Mouse (Mus musculus) kidney, adult 2 months (tissue): ENCODE results near the gene Gmnn. TPM values are rescaled to one million over a fixed set of nuclear protein-coding genes. Genes with fewer than 3 reads are reported as not detected.

Experiments used
- DNase-seq: peaks from one replicate; pipeline ENCODE4 v3.0.0; 2021
- H3K27ac ChIP-seq: fragments of 200-500 bp; 2 replicates; pipeline ENCODE4 v1.5.1; 2012; ENCODE audit warnings: low read depth, low read length, control low read depth, inconsistent platforms; ENCODE audit not compliant: insufficient read depth
- H3K27me3 ChIP-seq: fragments of 200-500 bp; replicated peaks from 2 replicates; pipeline ENCODE4 v1.6.1; 2012; ENCODE audit warnings: mild to moderate bottlenecking, moderate library complexity, low read length, inconsistent platforms; ENCODE audit not compliant: control insufficient read depth, insufficient read depth
- H3K36me3 ChIP-seq: fragments of 200-500 bp; 2 replicates; pipeline ENCODE4 v1.6.1; 2012; ENCODE audit warnings: mild to moderate bottlenecking, moderate library complexity, low read length, inconsistent platforms; ENCODE audit not compliant: control insufficient read depth, insufficient read depth
- H3K4me1 ChIP-seq: fragments of 200-500 bp; 2 replicates; pipeline ENCODE4 v1.6.1; 2011; ENCODE audit warnings: low read length; ENCODE audit not compliant: control insufficient read depth, insufficient read depth
- H3K4me3 ChIP-seq: fragments of 200-500 bp; 2 replicates; pipeline ENCODE4 v1.5.1; 2011; ENCODE audit warnings: mild to moderate bottlenecking, low read depth, low read length, control low read depth; ENCODE audit not compliant: insufficient read depth
- CTCF ChIP-seq: fragments of 200-500 bp; conservative IDR thresholded peaks from 2 replicates; pipeline ENCODE4 v1.5.1; 2011; ENCODE audit warnings: low read depth, mild to moderate bottlenecking, control low read depth, low read length, moderate library complexity, mixed read lengths; ENCODE audit not compliant: insufficient read depth, insufficient read length
- POLR2A ChIP-seq: fragments of 200-500 bp; IDR thresholded peaks from one replicate; pipeline ENCODE4 v1.6.1; 2011; ENCODE audit warnings: low read depth, low read length, control low read depth
- WGBS: fragments of 180-500 bp; shearing (Covaris S2); methylation state at CpG from one replicate; pipeline ENCODE4 v1.1.7; 2018; 5-methylcytosine and 5-hydroxymethylcytosine counted together
- polyA plus RNA-seq: library from polyadenylated mRNA; depleted of rRNA; stranded (reverse); fragments of >200 nt; gene quantifications from 2 replicates; pipeline ENCODE4 v1.2.3, GENCODE M21; 2012; rRNA removed

Gene Gmnn
- polyA plus RNA-seq, result 4.1 and 7.1 TPM in 2 replicates

- TF ChIP-seq POLR2A, result peak; percentile 38
- no peak for TF ChIP-seq CTCF
- H3K36me3 ChIP-seq, result no peaks in the 10 kb centered on the region
- DNase-seq, result peak; percentile 93
- peak within 1 kb of the TSS; percentile 64 for H3K27ac ChIP-seq
- H3K4me3 ChIP-seq, result peak within 1 kb of the TSS; percentile 64
- WGBS, result under 1% methylated on average over 79 of the region's 79 CpGs
- peaks cover 2% of the 10 kb centered on the region; the same call in 1 of the 2 replicates for H3K4me1 ChIP-seq
- no peaks in the 10 kb centered on the region for H3K27me3 ChIP-seq
Observed at GRCm38 (mm10) chr13:24761403-24762227, at the start of gene Gmnn. TSS of gene Gmnn (minus strand) at chr13:24761923.

- Histone ChIP-seq H3K4me1 (peaks cover 13% of the 10 kb centered on the region; the same call in 1 of the 2 replicates), H3K27me3 (no peaks in the 10 kb centered on the region), H3K36me3 (peaks cover 24% of the 10 kb centered on the region), H3K4me3 (no peak overlapping the region), H3K27ac (no peak overlapping the region)
- peak; percentile 72 for DNase-seq
- TF ChIP-seq POLR2A (no peak), CTCF (no peak)
Observed at GRCm38 (mm10) chr13:24806079-24806478, 44.4 kb upstream of the Gmnn start.

DNA sequence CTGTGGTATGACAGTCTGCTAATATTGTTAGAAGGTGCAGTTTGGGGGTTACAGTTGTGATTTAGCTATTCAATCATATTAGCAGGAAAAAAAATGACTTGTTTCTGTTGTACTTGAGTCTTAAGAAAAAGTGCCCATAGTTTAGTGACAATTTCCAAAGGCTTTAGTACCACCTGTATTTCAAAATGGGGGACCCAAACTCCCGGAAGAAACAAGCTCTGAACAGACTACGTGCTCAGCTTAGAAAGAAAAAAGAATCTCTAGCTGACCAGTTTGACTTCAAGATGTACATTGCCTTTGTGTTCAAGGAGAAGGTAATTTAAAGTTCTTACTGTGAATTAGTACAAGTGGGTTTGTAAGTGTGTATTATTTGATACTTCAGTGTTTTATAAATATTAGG is 41.5 kb upstream of the Gmnn start:
- WGBS, result 4% methylated on average over 2 of the region's 2 CpGs
- Histone ChIP-seq H3K36me3 (peaks cover 11% of the 10 kb centered on the region), H3K4me3 (peak overlapping the region; percentile 22; the same call in 1 of the 2 replicates), H3K27me3 (no peaks in the 10 kb centered on the region), H3K4me1 (peaks cover 16% of the 10 kb centered on the region; the same call in 1 of the 2 replicates), H3K27ac (no peak overlapping the region)
- DNase-seq, result no peak
- TF ChIP-seq CTCF, result no peak
- no peak for TF ChIP-seq POLR2A

GRCm38 (mm10) chr13:24802131-24802691 is 40.5 kb upstream of the Gmnn start:
- Histone ChIP-seq H3K27ac (peak overlapping the region; percentile 31), H3K4me1 (peaks cover 16% of the 10 kb centered on the region; the same call in 1 of the 2 replicates), H3K27me3 (no peaks in the 10 kb centered on the region), H3K36me3 (peaks cover 9% of the 10 kb centered on the region), H3K4me3 (peak overlapping the region; percentile 85)
- no peak for TF ChIP-seq CTCF
- no peak for TF ChIP-seq POLR2A
- under 1% methylated on average over 26 of the region's 26 CpGs for WGBS
- DNase-seq, result peak; percentile 41

DNA sequence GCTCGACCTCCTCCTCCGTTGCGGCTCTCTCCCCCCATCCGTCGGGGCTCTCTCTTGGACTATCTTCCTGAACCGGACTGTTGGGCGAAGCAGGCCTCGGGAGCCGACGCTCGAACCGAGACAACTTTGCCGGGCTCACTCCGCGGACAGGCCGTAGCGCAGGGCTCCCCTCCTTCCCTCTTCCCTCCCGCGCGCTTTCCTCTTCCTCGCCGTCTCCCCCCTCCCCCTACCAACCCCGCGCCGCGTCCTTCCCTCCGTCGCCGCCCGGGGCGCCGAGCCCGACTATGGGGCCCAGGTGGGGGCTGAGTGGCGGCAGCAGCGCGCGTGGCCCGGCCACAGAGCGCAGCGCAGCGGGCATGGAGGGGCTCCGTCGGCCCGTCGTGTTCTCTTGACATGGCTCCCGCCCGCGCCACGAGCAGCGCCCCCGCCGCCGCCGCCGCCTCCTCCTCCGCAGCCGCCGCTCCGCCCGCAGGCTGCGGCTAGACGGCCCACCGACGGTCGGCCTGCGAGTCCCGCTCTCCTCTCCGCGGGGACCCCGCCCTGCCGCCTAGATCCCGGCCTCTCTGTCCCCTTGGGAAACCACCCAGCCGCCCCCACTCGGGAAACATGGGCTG is 39.7 kb upstream of the Gmnn start, which contains the start of gene BC005537:
Gene BC005537, plus strand, starts transcription at position 350 of the 614 bp plus-strand sequence.
- no peak for TF ChIP-seq POLR2A
- no peak for TF ChIP-seq CTCF

DNA sequence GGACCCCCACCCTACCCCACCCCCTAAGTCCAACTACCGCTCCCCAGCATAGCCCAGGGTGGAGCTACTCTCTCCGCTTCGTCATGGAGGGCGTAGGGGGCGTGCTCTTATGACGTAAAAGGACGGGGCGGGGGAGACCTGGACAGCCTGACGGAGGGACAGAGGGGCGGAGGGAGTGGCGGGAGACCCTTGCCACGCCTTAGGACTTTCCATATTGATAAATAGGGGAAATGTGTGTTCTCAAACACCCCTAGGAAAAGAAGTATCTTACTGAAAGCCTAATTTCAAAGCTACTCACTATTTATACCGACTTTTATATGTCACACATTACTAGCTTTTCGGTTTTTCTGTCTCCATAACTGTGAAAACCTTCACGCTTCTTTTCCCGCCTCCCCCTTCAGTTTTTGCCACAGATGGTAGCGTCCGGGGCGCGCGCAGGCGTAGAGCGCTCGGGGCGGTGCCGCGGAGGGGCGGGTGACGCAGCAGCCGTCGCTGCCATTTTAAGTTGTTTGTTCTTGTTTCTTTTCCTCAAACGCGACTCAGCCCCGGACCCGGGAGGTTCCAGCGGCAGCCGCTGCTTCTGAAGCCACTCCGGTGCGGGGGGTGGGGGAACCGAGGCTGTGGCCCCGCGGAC is 39.1 kb upstream of the Gmnn start:
- H3K27me3 ChIP-seq, result no peaks in the 10 kb centered on the region
- H3K36me3 ChIP-seq, result peaks cover 2% of the 10 kb centered on the region
- peak; percentile 98 for DNase-seq
- H3K27ac ChIP-seq, result peak overlapping the region; percentile 98
- no peak for TF ChIP-seq CTCF
- TF ChIP-seq POLR2A, result peak; percentile 98
- peaks cover 11% of the 10 kb centered on the region; the same call in 1 of the 2 replicates for H3K4me1 ChIP-seq
- peak overlapping the region; percentile 85 for H3K4me3 ChIP-seq
- WGBS, result under 1% methylated on average over 42 of the region's 42 CpGs

More for the DNA sequence above, 39.7 kb upstream of the Gmnn start, which contains the start of gene BC005537:
- no peak for DNase-seq
- Histone ChIP-seq H3K4me3 (peak within 1 kb of the TSS; percentile 85), H3K27me3 (no peaks in the 10 kb centered on the region), H3K27ac (peak within 1 kb of the TSS; percentile 98), H3K4me1 (peaks cover 13% of the 10 kb centered on the region; the same call in 1 of the 2 replicates), H3K36me3 (peaks cover 4% of the 10 kb centered on the region)
- WGBS, result under 1% methylated on average over 74 of the region's 74 CpGs
